8 mouse cellular contexts compared by ENCODE assay signal in genomic region chr8:72474826-72475546, GRCm38 (mm10). TPM values are rescaled to one million over a fixed set of nuclear protein-coding genes. Genes with fewer than 3 reads are reported as not detected.
DNase-seq lines count a peak whose midpoint lies in the region; ATAC-seq lines count a peak whose summit lies in the region.

Gene Cherp (minus strand): TSS chr8:72475226.

- peak; percentile 92 for ATAC-seq in megakaryocyte progenitor cell, adult 5-6 weeks (replicated peaks; ENCODE audit: poor library complexity)

- peak; percentile 100 for DNase-seq in adipocyte (ENCODE audit: low spot score)
- DNase-seq in embryo, embryonic 10 days (ENCODE audit: low spot score): peak; percentile 99
- peak; percentile 92 for DNase-seq in gastrocnemius, postnatal 10 days
- DNase-seq in induced T-regulatory cell, adult 2 months (ENCODE audit: low read depth): peak; percentile 99
- DNase-seq in left cerebral cortex, adult 9 months (ENCODE audit: low spot score in 2 of 2): peak; percentile 96 to 97
- peak; percentile 96 for DNase-seq in right cerebral cortex, postnatal 14 days
- DNase-seq in urinary bladder, postnatal 36 days (ENCODE audit: low spot score in 2 of 2): peak; percentile 95 to 97

RNA-seq across cellular contexts. Expression of gene Cherp, which starts in this region (rescaled TPM):
- 10 to 100 TPM; 27.5 to 38.9 TPM for total RNA-seq in gastrocnemius, postnatal 10 days (2021)
- 80.1 and 106 TPM in 2 replicates for total RNA-seq in megakaryocyte progenitor cell, adult 5-6 weeks (2015)
- total RNA-seq in megakaryocyte progenitor cell, adult 5-6 weeks (2017): 17.7 and 23.8 TPM in 2 replicates

Comparison
In these comparisons a context has a peak if more than half of its experiments do, and no peak if none do; other contexts are left out.
1. Peak in every context shown above with its lines: DNase-seq and ATAC-seq.